Mouse (Mus musculus) brain, embryonic 18.5 days (tissue): ENCODE measurements around the gene Cntn4.

Experiments
- DNase-seq: peaks from one replicate; pipeline ENCODE4 v3.0.0-alpha.2; 2012; ENCODE audit warnings: low read depth, low spot score

Gene Cntn4

DNA sequence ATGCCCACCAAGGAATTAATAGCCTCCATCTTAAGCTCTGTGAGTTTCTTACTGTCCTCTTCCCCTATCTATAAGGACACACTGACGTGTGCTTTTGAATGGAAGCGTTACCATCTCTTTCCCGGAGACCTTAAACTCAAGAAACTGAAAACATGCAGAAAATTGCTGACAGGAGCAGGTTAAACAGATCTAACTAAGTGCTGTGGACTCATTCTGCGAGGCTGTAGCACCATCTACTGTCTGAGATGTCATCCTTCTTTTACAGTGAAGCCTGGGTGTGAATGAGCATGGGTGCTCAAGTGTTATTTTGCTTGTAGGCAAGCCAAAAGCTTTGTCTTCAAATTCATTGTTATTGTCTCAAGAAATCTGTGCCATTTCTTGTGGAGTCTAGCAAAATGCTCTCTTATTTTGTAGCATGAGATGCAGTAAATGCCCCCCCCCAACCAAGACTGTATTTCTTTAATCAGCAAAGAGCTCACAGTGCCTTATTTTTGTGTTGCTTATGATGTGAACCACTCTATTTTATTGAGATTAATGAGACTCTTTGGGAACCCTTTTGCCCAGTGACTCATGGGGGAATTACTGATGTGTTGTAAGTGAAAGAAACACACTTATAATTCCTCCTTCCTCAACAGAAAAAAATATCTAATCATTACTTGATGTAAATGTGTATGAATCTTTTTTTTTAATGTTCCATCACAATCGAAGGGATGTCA lies 968.2 kb downstream of the Cntn4 start:
- DNase-seq = peak; percentile 77

DNA sequence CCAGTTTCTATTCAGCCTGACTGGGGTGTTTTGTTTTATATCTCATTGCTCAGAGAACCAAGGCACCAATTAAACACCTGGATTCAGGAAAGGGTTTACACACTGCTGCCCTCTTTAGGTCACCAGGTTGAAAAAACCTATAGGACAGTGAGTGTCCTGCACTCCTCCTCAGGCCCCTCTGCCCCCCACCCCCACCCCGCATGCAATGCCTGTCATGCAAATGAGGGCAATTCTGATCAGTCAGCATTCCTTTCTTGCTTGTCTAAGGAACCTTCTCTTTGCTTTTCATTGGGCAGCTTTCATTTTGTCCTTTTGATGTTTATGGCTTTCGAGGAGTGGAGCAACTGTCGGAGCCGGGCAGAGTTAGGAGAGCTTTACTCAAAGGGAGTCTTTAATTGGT lies 969.5 kb downstream of the Cntn4 start:
- no peak for DNase-seq

DNA sequence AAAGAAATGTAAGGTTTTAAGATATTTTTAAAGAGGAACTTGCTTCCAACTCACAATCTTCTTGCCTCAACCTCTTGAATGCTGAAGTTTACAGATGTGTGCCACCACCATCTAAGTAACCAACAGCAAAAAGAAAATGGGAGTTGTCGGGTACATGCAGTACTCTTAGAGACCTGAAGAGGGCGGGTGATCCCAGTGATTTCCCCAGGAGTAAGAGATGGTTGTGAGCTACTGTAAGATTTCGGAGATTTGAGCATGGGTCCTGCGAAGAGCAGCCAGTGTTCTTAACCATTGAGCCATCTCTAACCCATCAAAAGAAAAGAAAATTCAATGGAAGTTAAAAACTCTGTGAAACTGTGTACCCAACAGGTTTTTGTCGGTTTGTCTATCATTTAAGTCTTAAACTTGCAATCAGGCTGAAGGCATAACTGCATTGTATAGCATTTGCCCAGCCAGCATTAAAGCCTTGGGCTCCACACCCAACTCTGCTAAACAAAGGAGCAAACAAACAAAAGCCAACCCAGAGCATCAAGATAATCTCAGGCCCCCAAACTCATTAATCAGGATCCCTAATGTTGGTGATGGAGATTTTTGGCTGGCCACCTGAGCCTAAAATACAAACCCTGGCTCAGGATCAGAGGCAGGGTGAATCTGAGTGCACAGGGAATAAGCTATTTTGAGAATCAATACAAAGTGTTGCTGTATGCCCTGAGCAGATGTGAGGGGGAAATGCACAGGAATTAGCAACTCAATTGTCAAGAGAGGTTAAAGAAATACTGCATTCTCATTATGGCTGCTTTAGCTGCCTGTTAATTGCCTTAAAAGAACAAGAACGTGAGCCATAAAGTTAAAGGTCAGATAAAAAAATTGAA lies 986.6 kb downstream of the Cntn4 start:
- no peak for DNase-seq

DNA sequence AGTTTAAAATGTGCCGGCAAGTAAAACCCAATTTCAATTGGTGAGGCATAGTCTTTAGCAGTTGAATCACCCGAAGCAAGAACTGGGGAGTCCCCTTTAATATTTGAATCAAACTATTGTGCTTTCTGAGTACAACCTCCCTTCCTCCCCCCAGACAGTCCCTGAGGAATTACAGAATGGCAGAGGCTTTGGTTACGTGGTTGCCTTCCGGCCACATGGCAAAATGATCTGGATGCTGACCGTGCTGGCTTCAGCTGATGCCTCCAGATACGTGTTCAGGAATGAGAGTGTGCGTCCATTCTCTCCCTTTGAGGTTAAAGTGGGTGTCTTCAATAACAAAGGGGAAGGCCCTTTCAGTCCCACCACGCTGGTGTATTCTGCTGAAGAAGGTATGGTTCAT lies 998.1 kb downstream of the Cntn4 start:
- no peak for DNase-seq

DNA sequence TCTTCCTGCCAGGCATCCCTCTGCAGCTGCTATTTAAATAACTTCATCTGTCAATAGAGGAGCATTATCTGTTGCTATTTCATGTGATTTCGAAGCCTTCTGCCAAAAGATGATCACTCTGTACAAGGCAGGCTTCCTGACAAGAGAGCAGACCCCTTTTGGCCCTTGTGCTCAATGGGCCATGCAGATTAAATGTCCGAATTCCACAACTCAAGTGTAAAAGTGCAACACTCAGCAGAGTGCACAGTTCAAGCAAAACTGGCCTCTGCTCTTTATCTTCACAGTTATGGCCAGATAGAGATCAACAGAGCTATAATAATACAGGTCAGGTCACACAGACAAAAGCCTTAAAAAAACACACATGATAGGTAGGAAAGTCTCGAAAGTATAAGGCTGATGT lies 1024.5 kb downstream of the Cntn4 start:
- DNase-seq = no peak

DNA sequence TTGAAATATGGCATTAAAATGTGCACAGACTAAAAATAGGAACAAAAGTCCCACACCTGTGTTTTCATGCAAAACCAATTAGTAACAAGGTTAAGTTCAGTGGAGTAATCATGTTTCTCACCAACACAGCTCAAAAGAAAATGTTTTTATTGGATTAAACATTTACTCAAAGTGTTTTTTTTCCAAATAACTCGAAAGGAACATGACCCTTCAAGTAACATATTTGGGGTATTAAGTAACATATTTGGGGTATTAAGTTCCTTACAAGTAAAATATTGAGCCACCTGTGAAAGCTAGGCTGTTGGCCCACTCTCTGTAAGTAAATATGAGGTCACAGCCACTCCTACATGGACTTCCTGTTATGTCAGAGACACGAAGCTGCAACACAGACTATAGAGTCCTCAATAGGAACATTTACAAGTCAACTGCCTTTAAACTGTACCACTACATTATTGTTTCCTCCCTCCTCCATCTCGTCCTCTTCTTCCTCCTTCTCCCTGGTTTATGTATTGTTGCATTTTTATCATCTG lies 1028.1 kb downstream of the Cntn4 start:
- DNase-seq = no peak

DNA sequence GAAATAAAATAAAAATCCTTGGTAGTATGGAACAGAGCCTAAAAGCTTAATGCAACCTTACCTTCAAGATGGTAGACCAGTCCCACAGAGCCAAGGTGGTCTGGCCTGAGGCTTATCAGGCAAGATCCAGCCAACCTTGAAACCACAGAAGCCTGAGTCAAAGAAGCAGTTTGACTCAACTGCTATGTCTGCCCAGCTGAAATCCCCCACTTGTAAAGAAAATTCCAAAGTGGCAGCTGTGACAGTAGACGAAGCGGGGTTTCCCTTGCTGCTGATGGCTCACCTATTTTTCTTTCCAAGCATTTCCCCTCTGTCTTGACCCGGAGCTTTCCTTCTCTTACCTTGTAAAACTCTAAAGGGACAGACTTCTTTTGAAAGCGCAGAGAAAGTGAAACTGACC lies 1048.2 kb downstream of the Cntn4 start:
- DNase-seq = no peak

DNA sequence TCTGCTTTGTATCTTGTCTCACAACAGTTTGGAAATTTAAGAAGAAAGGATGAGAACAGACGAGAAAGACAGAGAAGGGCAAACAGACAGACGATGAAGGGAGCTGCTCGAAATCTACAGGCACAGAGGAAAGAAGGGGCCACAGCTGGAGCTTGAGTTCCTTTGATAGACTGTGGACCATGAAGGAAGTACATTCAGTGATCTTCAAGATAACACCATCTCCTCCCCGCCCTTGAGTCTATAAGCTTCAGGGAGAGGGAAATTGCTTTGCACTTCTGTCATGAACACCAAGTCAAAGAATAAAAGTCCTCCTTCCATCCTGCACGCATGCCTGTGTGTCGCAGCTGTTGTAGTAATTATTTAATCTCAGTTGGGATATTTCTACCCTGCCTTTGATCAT lies 1048.6 kb downstream of the Cntn4 start:
- DNase-seq = no peak

DNA sequence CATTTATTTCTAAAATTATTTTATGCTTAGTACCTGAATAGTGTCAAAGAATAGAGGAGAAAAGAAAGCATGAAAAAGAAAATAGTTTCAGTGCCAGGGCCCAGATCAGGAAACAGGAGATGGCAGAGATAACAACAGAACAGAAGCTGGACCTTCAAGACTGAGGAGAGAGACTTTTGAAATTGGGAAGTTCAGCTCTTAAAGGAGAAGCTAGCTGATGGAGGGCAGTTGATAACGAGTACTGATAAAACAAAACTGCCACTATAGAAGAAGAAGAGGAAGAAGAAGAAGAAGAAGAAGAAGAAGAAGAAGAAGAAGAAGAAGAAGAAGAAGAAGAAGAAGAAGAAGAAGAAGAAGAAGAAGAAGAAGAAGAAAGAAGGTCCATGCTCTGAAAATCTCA lies 1050.2 kb downstream of the Cntn4 start:
- DNase-seq = no peak

DNA sequence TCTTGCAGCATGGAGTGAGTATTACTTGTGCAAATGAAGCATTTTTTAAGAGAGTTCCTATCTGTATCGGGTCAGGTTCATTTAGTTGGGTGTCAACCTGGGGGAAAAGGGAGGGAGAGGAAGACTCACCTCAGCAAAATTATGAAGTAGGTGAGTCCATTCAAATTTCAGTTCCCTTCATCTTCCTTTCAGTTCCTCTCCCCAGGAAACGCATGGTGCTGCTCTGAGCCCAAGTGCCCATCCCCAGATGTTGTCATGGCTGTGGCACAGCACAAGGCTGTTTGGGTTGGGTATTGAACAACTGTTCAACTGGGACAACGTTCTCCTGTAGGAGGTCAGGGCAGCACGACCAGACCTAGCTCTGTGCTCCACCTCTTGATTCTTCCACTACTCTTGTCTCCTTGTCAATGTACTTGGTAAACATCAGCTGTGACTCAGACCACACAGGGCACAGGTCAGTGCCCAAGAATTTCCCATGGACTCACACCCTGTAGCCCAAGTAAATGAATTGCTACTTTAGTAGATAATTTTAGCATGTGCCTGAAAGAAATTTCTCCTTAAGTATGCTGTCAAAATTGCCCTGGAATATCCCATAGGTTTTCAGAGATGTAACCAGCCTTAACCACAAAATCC lies 1052.3 kb downstream of the Cntn4 start:
- DNase-seq = no peak

DNA sequence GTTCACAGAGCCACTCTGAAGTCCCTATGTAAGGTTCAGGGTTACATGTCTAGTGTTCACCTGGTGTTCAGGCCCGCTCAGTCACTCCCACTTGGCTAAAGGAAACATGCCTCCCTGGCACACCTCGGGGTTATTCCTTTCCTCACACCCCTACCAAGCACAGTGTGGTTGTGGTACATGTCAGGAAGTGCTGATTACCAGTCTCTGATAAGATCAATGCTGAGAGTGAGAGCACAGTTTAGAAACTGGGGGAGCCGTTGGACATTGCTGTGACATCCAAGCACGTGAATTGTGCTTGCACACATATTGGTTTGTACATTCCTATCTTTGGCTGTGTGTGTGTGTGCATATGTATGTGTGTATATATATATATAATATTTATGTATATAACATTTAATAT lies 1055.1 kb downstream of the Cntn4 start:
- DNase-seq = no peak

DNA sequence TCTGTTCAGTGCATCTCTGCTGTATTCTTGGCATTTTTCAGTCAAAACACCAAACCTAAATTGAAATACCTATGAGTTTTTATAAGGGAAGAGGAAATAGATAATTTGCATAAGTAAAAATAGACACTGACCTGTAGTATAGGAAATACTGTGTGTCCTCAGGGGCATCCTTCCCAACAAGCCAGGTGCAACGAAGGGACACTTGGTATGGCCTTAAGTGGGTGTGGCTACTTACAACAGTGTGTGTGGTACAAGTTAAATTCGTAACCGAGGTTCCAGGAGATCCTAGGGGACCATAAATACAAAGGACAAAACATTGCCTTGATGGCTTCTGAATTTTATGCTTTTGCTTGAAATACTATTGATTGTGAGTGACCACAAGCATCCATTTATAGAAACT lies 1060.8 kb downstream of the Cntn4 start:
- DNase-seq = no peak

DNA sequence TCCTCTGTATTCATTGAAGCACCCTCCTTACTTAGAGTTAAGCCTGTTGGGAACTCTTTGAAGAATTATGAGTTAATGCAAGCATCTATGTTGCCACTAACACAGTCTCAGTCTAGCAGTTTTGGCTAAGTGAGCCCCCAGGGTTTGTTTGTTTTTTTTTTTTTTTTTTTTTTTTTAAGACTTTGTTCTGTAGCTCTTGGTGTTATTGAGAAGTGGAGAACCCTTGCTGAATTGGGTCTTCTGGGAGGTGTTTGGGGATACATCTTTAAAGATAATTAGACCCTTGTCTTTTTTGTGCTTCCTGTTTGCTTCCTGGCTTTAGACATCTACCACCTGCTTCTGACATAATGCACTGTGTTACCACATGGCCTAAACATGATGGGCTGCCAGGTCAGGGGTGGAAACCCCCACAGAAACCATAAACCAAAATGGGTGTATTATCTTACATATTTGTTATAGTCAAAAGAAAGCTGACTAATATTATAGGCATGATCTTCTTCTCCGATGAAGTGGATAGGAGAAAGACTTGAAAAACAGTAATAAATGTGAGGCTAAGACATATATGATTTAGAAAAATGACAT lies 1062.9 kb downstream of the Cntn4 start:
- DNase-seq = no peak

DNA sequence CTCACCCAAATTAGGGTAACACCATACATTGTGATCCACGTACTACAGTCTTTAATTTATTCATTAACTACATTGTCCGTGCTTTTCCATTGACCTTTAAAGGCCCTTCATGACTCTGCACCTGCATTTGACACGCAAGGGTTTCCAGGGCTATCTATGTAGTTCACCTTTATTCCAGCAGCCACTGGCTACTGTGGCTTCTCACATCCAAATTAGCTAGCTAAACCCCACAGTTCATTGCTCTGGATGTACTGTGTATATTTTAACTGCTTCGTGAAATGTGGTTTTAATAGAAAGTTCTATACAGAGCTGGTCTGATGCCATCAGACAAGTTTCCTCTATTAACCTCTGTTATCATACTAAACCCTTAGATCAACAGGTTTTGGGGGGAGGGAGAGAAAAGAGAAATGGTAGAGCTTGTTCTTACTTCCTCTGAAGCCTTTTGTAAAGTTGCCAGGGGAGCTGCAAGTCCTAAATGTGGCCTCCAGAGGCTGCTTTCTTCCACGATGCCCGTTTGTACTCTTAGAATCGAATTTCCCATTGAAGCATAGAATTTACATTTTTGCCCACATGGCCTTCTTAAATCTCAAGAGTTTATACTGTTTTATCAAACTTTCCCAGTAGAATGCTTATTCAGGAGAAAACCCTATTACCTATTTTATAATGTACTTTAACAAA lies 1066.2 kb downstream of the Cntn4 start:
- no peak for DNase-seq

DNA sequence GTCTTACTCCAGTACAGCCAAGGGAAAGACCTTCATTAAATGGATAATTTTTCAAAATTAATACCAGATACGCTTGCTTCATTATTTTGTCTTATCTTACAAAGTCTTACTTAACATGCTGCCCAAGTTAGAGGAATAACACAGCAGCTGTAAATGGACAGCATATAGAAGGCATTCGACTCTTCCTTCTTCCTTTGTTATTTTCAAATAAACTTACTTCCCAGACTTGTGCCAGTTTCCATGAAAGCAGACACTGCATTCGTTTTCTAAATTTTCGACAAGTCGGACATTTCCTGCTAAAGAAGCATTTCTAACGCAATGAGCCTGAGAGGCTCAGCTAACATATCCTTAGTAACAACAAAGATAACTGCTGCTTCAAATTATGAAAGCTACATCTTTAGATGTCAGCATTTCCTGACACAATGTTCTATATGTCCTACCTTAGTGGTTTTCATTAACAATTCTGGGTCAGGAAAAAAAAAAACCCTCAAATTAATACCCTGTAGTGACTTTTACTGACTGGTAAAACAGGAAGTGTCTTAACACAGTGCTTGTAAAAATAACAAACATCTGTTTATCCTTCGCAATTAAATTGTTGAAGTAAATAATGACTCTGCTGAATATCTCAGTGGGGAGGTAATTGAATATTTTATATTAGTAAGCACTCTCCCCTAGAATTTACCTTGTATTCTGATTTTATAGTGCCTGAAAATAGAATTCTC lies 1068.4 kb downstream of the Cntn4 start:
- DNase-seq = no peak

DNA sequence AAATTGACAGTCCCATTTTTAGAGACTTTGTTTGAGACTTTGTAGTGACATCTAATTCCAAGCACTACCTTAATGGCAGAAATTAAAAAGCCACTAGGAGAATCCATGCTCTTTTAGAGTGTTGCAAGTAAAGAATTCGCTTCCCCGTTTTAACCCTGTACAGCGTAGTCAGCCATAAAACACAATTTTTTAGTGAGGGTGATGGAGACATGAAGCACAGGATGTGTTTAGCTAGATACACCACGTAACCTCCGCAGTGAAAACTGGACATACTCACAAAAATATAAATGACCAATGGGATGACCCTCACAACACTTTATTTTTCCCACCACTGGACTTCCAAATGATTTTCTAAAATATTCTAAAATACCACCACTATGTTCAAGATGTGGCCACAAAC lies 1069.8 kb downstream of the Cntn4 start:
- no peak for DNase-seq

DNA sequence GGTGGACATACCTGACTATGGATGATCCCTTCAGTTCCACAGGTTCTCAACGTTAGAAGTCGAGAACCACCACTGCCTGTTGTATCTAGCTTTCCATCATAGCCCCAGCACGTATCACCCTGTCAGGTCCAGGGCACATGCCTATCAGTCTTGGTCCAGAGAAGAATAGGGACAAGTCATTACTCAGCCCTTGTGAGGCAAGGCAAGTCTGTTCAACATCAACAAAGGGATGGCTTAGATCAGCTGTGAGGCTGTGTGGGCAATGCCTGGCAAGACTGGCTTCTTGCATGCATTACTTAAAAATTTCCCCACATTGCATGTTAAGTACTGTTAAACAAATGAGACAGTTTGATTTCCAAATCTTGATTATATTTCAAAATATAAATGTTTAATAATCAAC lies 1070.3 kb downstream of the Cntn4 start:
- DNase-seq = no peak
